Mouse (Mus musculus) liver, adult 2 months (tissue): Measurements from ENCODE around the gene 6430550D23Rik. TPM values are rescaled to one million over a fixed set of nuclear protein-coding genes. Genes with fewer than 3 reads are reported as not detected.
"Not testable (repeated sequence)": the region's sequence is repeated elsewhere in the genome, so short reads cannot be mapped to it uniquely, and the experiment has no call there.

Experiments used
- DNase-seq: peaks from one replicate; pipeline ENCODE4 v3.0.0-alpha.2; 2011; ENCODE audit warnings: low read depth, low spot score; ENCODE audit errors: extremely low read depth
- H3K27ac ChIP-seq: fragments of 200-500 bp; replicated peaks from 2 replicates; pipeline ENCODE4 v1.5.1; 2012; ENCODE audit warnings: low read depth, mild to moderate bottlenecking, control low read depth, inconsistent platforms, low read length; ENCODE audit not compliant: insufficient read depth
- H3K27me3 ChIP-seq: fragments of 200-500 bp; 2 replicates; pipeline ENCODE4 v1.6.1; 2012; ENCODE audit warnings: mild to moderate bottlenecking, moderate library complexity, low read length, inconsistent platforms; ENCODE audit not compliant: control insufficient read depth, insufficient read depth
- H3K36me3 ChIP-seq: fragments of 200-500 bp; 2 replicates; pipeline ENCODE4 v1.6.1; 2012; ENCODE audit warnings: low read length, inconsistent platforms; ENCODE audit not compliant: control insufficient read depth, insufficient read depth
- H3K4me1 ChIP-seq: fragments of 200-500 bp; 2 replicates; pipeline ENCODE4 v1.6.1; 2011; ENCODE audit warnings: low read length; ENCODE audit not compliant: control insufficient read depth, insufficient read depth
- H3K4me3 ChIP-seq: fragments of 200-500 bp; 2 replicates; pipeline ENCODE4 v1.5.1; 2011; ENCODE audit warnings: low read depth, mild to moderate bottlenecking, control low read depth, low read length, moderate library complexity; ENCODE audit not compliant: insufficient read depth
- H3K79me2 ChIP-seq: fragments of 200-500 bp; 2 replicates; pipeline ENCODE4 v1.6.1; 2012; ENCODE audit warnings: inconsistent platforms, mild to moderate bottlenecking, low read length, moderate library complexity; ENCODE audit not compliant: control insufficient read depth, insufficient read depth
- H3K9ac ChIP-seq: fragments of 200-500 bp; 2 replicates; pipeline ENCODE4 v1.6.1; 2012; ENCODE audit warnings: low read depth, mild to moderate bottlenecking, control low read depth, inconsistent platforms, low read length
- CTCF ChIP-seq: fragments of 200-500 bp; IDR thresholded peaks from 2 replicates; pipeline ENCODE4 v1.5.1; 2011; ENCODE audit warnings: low read depth, low read length, control low read depth
- POLR2A ChIP-seq: fragments of 200-500 bp; IDR thresholded peaks from 2 replicates; pipeline ENCODE4 v1.6.1; 2011; ENCODE audit warnings: low read length, control low read depth; ENCODE audit not compliant: insufficient read depth; ENCODE audit errors: extremely low read depth
- WGBS: fragments of 180-500 bp; shearing (Covaris S2); methylation state at CpG from one replicate; pipeline ENCODE4 v1.1.7; 2018; 5-methylcytosine and 5-hydroxymethylcytosine counted together
- polyA plus RNA-seq: library from polyadenylated mRNA; depleted of rRNA; stranded (reverse); fragments of >200 nt; gene quantifications from 2 replicates; pipeline ENCODE4 v1.2.3, GENCODE M21; 2012; rRNA removed
- total RNA-seq: library from RNA; depleted of rRNA; stranded (reverse); fragments of >200 nt; gene quantifications from 2 replicates; pipeline ENCODE4 v1.2.3, GENCODE M21; 2014; rRNA removed

The 6430550D23Rik gene
- total and polyA plus RNA-seq, 2 experiments = 3.5 to 3.9 TPM

GRCm38 (mm10) chr2:155929531-155930442 is 78.0 kb downstream of the 6430550D23Rik start, which contains the start of gene Uqcc1:
Gene Uqcc1 (minus strand): TSS chr2:155930310.
- Histone ChIP-seq H3K27ac (peak within 1 kb of the TSS; percentile 50), H3K36me3 (no peaks in the 10 kb centered on the region), H3K27me3 (no peaks in the 10 kb centered on the region), H3K79me2 (peaks cover 14% of the 10 kb centered on the region), H3K9ac (peak within 1 kb of the TSS; percentile 70), H3K4me3 (peak within 1 kb of the TSS; percentile 72), H3K4me1 (peaks cover 13% of the 10 kb centered on the region)
- TF ChIP-seq CTCF (no peak), POLR2A (peak; percentile 42; the same call in 1 of the 2 replicates)
- WGBS = under 1% methylated on average over 38 of the region's 38 CpGs
- DNase-seq = peak; percentile 89

- Histone ChIP-seq H3K9ac (no peak overlapping the region), H3K36me3 (no peaks in the 10 kb centered on the region), H3K27me3 (no peaks in the 10 kb centered on the region), H3K27ac (no peak overlapping the region), H3K4me3 (peak overlapping the region; percentile 72; the same call in 1 of the 2 replicates), H3K79me2 (peaks cover 22% of the 10 kb centered on the region), H3K4me1 (peaks cover 13% of the 10 kb centered on the region)
- WGBS = 68% methylated on average over 7 of the region's 7 CpGs
- DNase-seq = no peak
- TF ChIP-seq POLR2A (no peak), CTCF (no peak)
Observed at GRCm38 (mm10) chr2:155928711-155929345, 78.9 kb downstream of the 6430550D23Rik start.

- not testable (repeated sequence) for H3K4me3 ChIP-seq, H3K27ac ChIP-seq, H3K27me3 ChIP-seq, H3K36me3 ChIP-seq, DNase-seq, H3K9ac ChIP-seq
- 83% methylated on average over 6 of the region's 6 CpGs for WGBS
- Histone ChIP-seq H3K79me2 (peaks cover 22% of the 10 kb centered on the region), H3K4me1 (peaks cover 10% of the 10 kb centered on the region)
Observed at GRCm38 (mm10) chr2:155925213-155925612, 82.6 kb downstream of the 6430550D23Rik start.

Other genes starting within 250 kb of the 6430550D23Rik start
- gene Mmp24, start 232.6 kb downstream of the 6430550D23Rik start, total RNA-seq = not detected in 2 replicates
- gene Mmp24, start 232.6 kb downstream of the 6430550D23Rik start, polyA plus RNA-seq = 0.02 and 0.05 TPM in 2 replicates
- 5.0 and 5.5 TPM in 2 replicates for gene BC029722, start 188.6 kb downstream of the 6430550D23Rik start, total RNA-seq
- gene BC029722, start 188.6 kb downstream of the 6430550D23Rik start, polyA plus RNA-seq = 23.7 and 26.9 TPM in 2 replicates
- 41.0 and 49.0 TPM in 2 replicates for gene Eif6, start 181.1 kb downstream of the 6430550D23Rik start, total RNA-seq
- 80.2 and 84.4 TPM in 2 replicates for gene Eif6, start 181.1 kb downstream of the 6430550D23Rik start, polyA plus RNA-seq
- gene Fam83c, start 173.1 kb downstream of the 6430550D23Rik start, total RNA-seq = not detected in 2 replicates
- not detected in 2 replicates for gene Fam83c, start 173.1 kb downstream of the 6430550D23Rik start, polyA plus RNA-seq
- gene Uqcc1, start 77.7 kb downstream of the 6430550D23Rik start, total RNA-seq = 61.3 and 65.9 TPM in 2 replicates
- 31.2 and 34.4 TPM in 2 replicates for gene Uqcc1, start 77.7 kb downstream of the 6430550D23Rik start, polyA plus RNA-seq
- not detected in 2 replicates for gene Gm15557, start 67.2 kb downstream of the 6430550D23Rik start, total RNA-seq
- not detected in 2 replicates for gene Gm15557, start 67.2 kb downstream of the 6430550D23Rik start, polyA plus RNA-seq
- not detected in 2 replicates for gene Gdf5, start 62.6 kb downstream of the 6430550D23Rik start, total RNA-seq
- gene Gdf5, start 62.6 kb downstream of the 6430550D23Rik start, polyA plus RNA-seq = not detected in 2 replicates
- gene Cep250, start 51.5 kb downstream of the 6430550D23Rik start, total RNA-seq = 2.3 and 3.3 TPM in 2 replicates
- 1.7 and 2.5 TPM in 2 replicates for gene Cep250, start 51.5 kb downstream of the 6430550D23Rik start, polyA plus RNA-seq
- gene Ergic3, start 68 bp upstream of the 6430550D23Rik start, total RNA-seq = 59.2 and 71.9 TPM in 2 replicates
- gene Ergic3, start 68 bp upstream of the 6430550D23Rik start, polyA plus RNA-seq = 168 and 185 TPM in 2 replicates
- not detected in 2 replicates for gene Fer1l4, start 45.0 kb upstream of the 6430550D23Rik start, total RNA-seq
- gene Fer1l4, start 45.0 kb upstream of the 6430550D23Rik start, polyA plus RNA-seq = 0.06 TPM in 1 of 2 replicates, not detected in the other
- 1.6 and 1.7 TPM in 2 replicates for gene Spag4, start 57.2 kb upstream of the 6430550D23Rik start, total RNA-seq
- 4.8 and 5.5 TPM in 2 replicates for gene Spag4, start 57.2 kb upstream of the 6430550D23Rik start, polyA plus RNA-seq
- 18.3 and 21.9 TPM in 2 replicates for gene Cpne1, start 104.0 kb upstream of the 6430550D23Rik start, total RNA-seq
- 30.9 and 32.3 TPM in 2 replicates for gene Cpne1, start 104.0 kb upstream of the 6430550D23Rik start, polyA plus RNA-seq
- gene Rbm12, start 104.0 kb upstream of the 6430550D23Rik start, total RNA-seq = 3.9 and 5.1 TPM in 2 replicates
- 4.0 and 4.2 TPM in 2 replicates for gene Rbm12, start 104.0 kb upstream of the 6430550D23Rik start, polyA plus RNA-seq
- gene Gm28036, start 119.1 kb upstream of the 6430550D23Rik start, total RNA-seq = 1.6 and 1.9 TPM in 2 replicates
- 0.70 and 1.1 TPM in 2 replicates for gene Gm28036, start 119.1 kb upstream of the 6430550D23Rik start, polyA plus RNA-seq
- gene Romo1, start 136.1 kb upstream of the 6430550D23Rik start, total RNA-seq = 139 and 152 TPM in 2 replicates
- gene Romo1, start 136.1 kb upstream of the 6430550D23Rik start, polyA plus RNA-seq = 247 and 252 TPM in 2 replicates
- 71.1 and 75.1 TPM in 2 replicates for gene Nfs1, start 136.2 kb upstream of the 6430550D23Rik start, total RNA-seq
- 67.4 and 71.5 TPM in 2 replicates for gene Nfs1, start 136.2 kb upstream of the 6430550D23Rik start, polyA plus RNA-seq
- gene Rbm39, start 172.3 kb upstream of the 6430550D23Rik start, total RNA-seq = 188 and 219 TPM in 2 replicates
- gene Rbm39, start 172.3 kb upstream of the 6430550D23Rik start, polyA plus RNA-seq = 19.9 and 22.7 TPM in 2 replicates
- 5.6 and 6.2 TPM in 2 replicates for gene Phf20, start 188.5 kb upstream of the 6430550D23Rik start, total RNA-seq
- gene Phf20, start 188.5 kb upstream of the 6430550D23Rik start, polyA plus RNA-seq = 2.9 and 3.1 TPM in 2 replicates